Mouse (Mus musculus) lung, postnatal 0 days (tissue): ENCODE measurements around the gene Tfap2b.
A peak's percentile ranks its signal among the peaks of the same experiment; 100 is the strongest.

ENCODE experiments used
- CTCF ChIP-seq: IDR thresholded peaks from 2 replicates; pipeline ENCODE4 v1.5.1; 2016; ENCODE audit warnings: antibody characterized with exemption, mild to moderate bottlenecking
- EP300 ChIP-seq: IDR thresholded peaks from 2 replicates; pipeline ENCODE4 v1.6.1; 2016; ENCODE audit warnings: antibody characterized with exemption, mild to moderate bottlenecking, control low read depth

GRCm38 (mm10) chr1:19205649-19206048 lies 3.1 kb upstream of the Tfap2b start:
- TF ChIP-seq CTCF (peak; percentile 72), EP300 (no peak)
